Mouse (Mus musculus) cortical plate, adult 2 months (tissue): ENCODE data around the gene Zpr1. TPM values are rescaled to one million over a fixed set of nuclear protein-coding genes. Genes with fewer than 3 reads are reported as not detected.
A peak's percentile ranks its signal among the peaks of the same experiment; 100 is the strongest.

ENCODE experiments used
- H3K27ac ChIP-seq: fragments of 200-500 bp; 2 replicates; pipeline ENCODE4 v1.5.1; 2012; ENCODE audit warnings: low read length, control low read depth, inconsistent platforms; ENCODE audit not compliant: insufficient read depth
- H3K4me1 ChIP-seq: fragments of 200-500 bp; 2 replicates; pipeline ENCODE4 v1.6.1; 2011; ENCODE audit warnings: low read length; ENCODE audit not compliant: control insufficient read depth, insufficient read depth
- H3K4me3 ChIP-seq: fragments of 200-500 bp; 2 replicates; pipeline ENCODE4 v1.5.1; 2011; ENCODE audit warnings: mild to moderate bottlenecking, low read length, control low read depth; ENCODE audit not compliant: insufficient read depth
- CTCF ChIP-seq: fragments of 200-500 bp; IDR thresholded peaks from 2 replicates; pipeline ENCODE4 v1.5.1; 2011; ENCODE audit warnings: mild to moderate bottlenecking, control low read depth, low read length; ENCODE audit not compliant: insufficient read depth; ENCODE audit errors: extremely low read depth
- POLR2A ChIP-seq: fragments of 200-500 bp; IDR thresholded peaks from 2 replicates; pipeline ENCODE4 v1.6.1; 2011; ENCODE audit warnings: mild to moderate bottlenecking, low read length, control low read depth; ENCODE audit not compliant: insufficient read depth; ENCODE audit errors: extremely low read depth
- polyA plus RNA-seq: library from polyadenylated mRNA; depleted of rRNA; stranded (reverse); fragments of >200 nt; gene quantifications from 2 replicates; pipeline ENCODE4 v1.2.3, GENCODE M21; 2012; rRNA removed

Zpr1 gene
- polyA plus RNA-seq, 1 experiment, result 42.2 TPM

- no peak overlapping the region for H3K4me3 ChIP-seq
- TF ChIP-seq POLR2A (no peak), CTCF (0 out of 2 replicates have a peak, but pooled peaks have one; percentile 15)
- H3K27ac ChIP-seq, result no peak overlapping the region
- H3K4me1 ChIP-seq, result 0 out of 2 replicates have a peak, but pooled peaks cover 1% of the 10 kb centered on the region
Observed at GRCm38 (mm10) chr9:46327706-46328571, 55.1 kb downstream of the Zpr1 start.

- 0 out of 2 replicates have a peak, but pooled peaks cover 1% of the 10 kb centered on the region for H3K4me1 ChIP-seq
- peak overlapping the region; percentile 23; the same call in 1 of the 2 replicates for H3K4me3 ChIP-seq
- no peak for TF ChIP-seq CTCF
- TF ChIP-seq POLR2A, result no peak
- H3K27ac ChIP-seq, result no peak overlapping the region
Observed at GRCm38 (mm10) chr9:46328572-46329249, 55.8 kb downstream of the Zpr1 start.

- H3K4me3 ChIP-seq, result peak overlapping the region; percentile 23; the same call in 1 of the 2 replicates
- H3K27ac ChIP-seq, result no peak overlapping the region
- no peak for TF ChIP-seq CTCF
- TF ChIP-seq POLR2A, result no peak
- H3K4me1 ChIP-seq, result 0 out of 2 replicates have a peak, but pooled peaks cover 1% of the 10 kb centered on the region
Observed at GRCm38 (mm10) chr9:46329250-46329648, 56.4 kb downstream of the Zpr1 start.

- Histone ChIP-seq H3K4me1 (0 out of 2 replicates have a peak, but pooled peaks cover 1% of the 10 kb centered on the region), H3K27ac (no peak overlapping the region)
- TF ChIP-seq CTCF, result 0 out of 2 replicates have a peak, but pooled peaks have one; percentile 4
- no peak for TF ChIP-seq POLR2A
Observed at GRCm38 (mm10) chr9:46329801-46330585, 57.1 kb downstream of the Zpr1 start.

GRCm38 (mm10) chr9:46330586-46330895, 57.7 kb downstream of the Zpr1 start:
- TF ChIP-seq POLR2A, result no peak
- TF ChIP-seq CTCF, result no peak
- no peak overlapping the region for H3K27ac ChIP-seq
- no peak overlapping the region for H3K4me3 ChIP-seq
- H3K4me1 ChIP-seq, result 0 out of 2 replicates have a peak, but pooled peaks cover 1% of the 10 kb centered on the region

More at GRCm38 (mm10) chr9:46329801-46330585, 57.1 kb downstream of the Zpr1 start:
- H3K4me3 ChIP-seq, result no peak overlapping the region

GRCm38 (mm10) chr9:46331301-46331700, 58.4 kb downstream of the Zpr1 start:
- Histone ChIP-seq H3K27ac (no peak overlapping the region), H3K4me3 (no peak overlapping the region), H3K4me1 (0 out of 2 replicates have a peak, but pooled peaks cover 1% of the 10 kb centered on the region)
- TF ChIP-seq CTCF (no peak), POLR2A (no peak)

Other genes starting within 250 kb of the Zpr1 start
- gene Apoa1, start 44.5 kb upstream of the Zpr1 start, polyA plus RNA-seq, result 2.0 and 2.4 TPM in 2 replicates
- 0.96 and 1.1 TPM in 2 replicates for gene Apoc3, start 37.4 kb upstream of the Zpr1 start, polyA plus RNA-seq
- 0.04 and 0.13 TPM in 2 replicates for gene Apoa4, start 32.4 kb upstream of the Zpr1 start, polyA plus RNA-seq
- gene Apoa5, start 4.4 kb upstream of the Zpr1 start, polyA plus RNA-seq, result not detected in 2 replicates
- gene Bud13, start 9.9 kb downstream of the Zpr1 start, polyA plus RNA-seq, result 9.3 and 10.4 TPM in 2 replicates
- 0.06 and 0.42 TPM in 2 replicates for gene 4931429L15Rik, start 46.9 kb downstream of the Zpr1 start, polyA plus RNA-seq